Mouse (Mus musculus) testis, adult 2 months (tissue): ENCODE measurements around the gene Rit1.
"Not testable (repeated sequence)": the region's sequence is repeated elsewhere in the genome, so short reads cannot be mapped to it uniquely, and the experiment has no call there.

Experiments used
- CTCF ChIP-seq: fragments of 200-500 bp; IDR thresholded peaks from 2 replicates; pipeline ENCODE4 v1.5.1; 2012; ENCODE audit warnings: low read depth, mild to moderate bottlenecking, inconsistent platforms, low read length, moderate library complexity; ENCODE audit not compliant: control insufficient read depth, insufficient read depth, insufficient replicate concordance
- POLR2A ChIP-seq: fragments of 200-500 bp; IDR thresholded peaks from 2 replicates; pipeline ENCODE4 v1.6.1; 2012; ENCODE audit warnings: low read depth, mild to moderate bottlenecking, inconsistent platforms, low read length, moderate library complexity; ENCODE audit not compliant: control insufficient read depth

DNA sequence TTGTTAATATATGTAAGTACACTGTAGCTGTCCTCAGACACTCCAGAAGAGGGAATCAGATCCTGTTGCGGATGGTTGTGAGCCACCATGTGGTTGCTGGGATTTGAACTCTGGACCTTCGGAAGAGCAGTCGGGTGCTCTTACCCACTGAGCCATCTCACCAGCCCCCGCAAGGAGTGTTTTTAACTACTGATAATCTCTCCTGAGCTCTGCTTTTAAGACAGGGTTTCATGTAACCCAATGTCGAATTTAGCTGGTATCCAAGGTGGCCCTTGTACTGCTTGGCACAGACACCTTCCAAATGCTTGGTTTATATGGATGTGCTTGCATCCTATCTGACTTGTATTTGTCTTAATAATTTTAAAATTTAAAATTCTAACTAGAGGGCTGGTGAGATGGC, 922 bp upstream of the Rit1 start:
- TF ChIP-seq POLR2A, CTCF: not testable (repeated sequence)
